Mouse (Mus musculus): Measurements from ENCODE around the gene Cyfip2. TPM values are rescaled to one million over a fixed set of nuclear protein-coding genes. Genes with fewer than 3 reads are reported as not detected.

The Cyfip2 gene
- polyA plus RNA-seq, 1 experiment from 2014 or later, result 3.4 TPM

GRCm38 (mm10) chr11:46202547-46202887 lies 110.1 kb downstream of the Cyfip2 start:
- peak; percentile 72 for DNase-seq (ENCODE audit: low spot score)
- TF ChIP-seq EP300 (IDR thresholded peaks at IDR 0.05), result peak; percentile 41; the same call in 1 of the 2 replicates
- no peak for TF ChIP-seq CTCF (IDR thresholded peaks at IDR 0.05)
- Histone ChIP-seq H3K4me2 (replicated peaks; ENCODE audit: low read depth, low read length) (0 out of 2 replicates have a peak overlapping the region, but pooled peaks have one; percentile 8), H3K4me1 (ENCODE audit: insufficient read depth, low read depth, low read length) (0 out of 2 replicates have a peak, but pooled peaks cover 5% of the 10 kb centered on the region), H3K27ac (ENCODE audit: low read length) (no peak overlapping the region), H3K4me3 (ENCODE audit: low read depth, low read length) (no peak overlapping the region), H3K9me3 (ENCODE audit: low read length) (no peaks in the 10 kb centered on the region), H3K27me3 (replicated peaks; ENCODE audit: insufficient read depth, low read length) (no peaks in the 10 kb centered on the region), H3K36me3 (ENCODE audit: insufficient read depth, low read length) (no peaks in the 10 kb centered on the region), H3K9ac (replicated peaks; ENCODE audit: low read depth) (no peak overlapping the region)
- WGBS, result 23% methylated on average over 10 of the region's 10 CpGs
- peak; percentile 69 for ATAC-seq

- 0 out of 2 replicates have a peak overlapping the region, but pooled peaks have one; percentile 8 for H3K4me2 ChIP-seq (replicated peaks; ENCODE audit: low read depth, low read length)
- H3K9ac ChIP-seq (replicated peaks; ENCODE audit: low read depth), result 0 out of 2 replicates have a peak overlapping the region, but pooled peaks have one; percentile 1
- DNase-seq (ENCODE audit: low spot score) (no peak), ATAC-seq (no peak)
- 41% methylated on average over 20 of the region's 20 CpGs for WGBS
- no peak for TF ChIP-seq EP300 (IDR thresholded peaks at IDR 0.05)
- TF ChIP-seq CTCF (IDR thresholded peaks at IDR 0.05), result no peak
- H3K9me3 ChIP-seq (ENCODE audit: low read length), result no peaks in the 10 kb centered on the region
- H3K27me3 ChIP-seq (replicated peaks; ENCODE audit: insufficient read depth, low read length), result no peaks in the 10 kb centered on the region
- no peak overlapping the region for H3K27ac ChIP-seq (ENCODE audit: low read length)
- 0 out of 2 replicates have a peak, but pooled peaks cover 5% of the 10 kb centered on the region for H3K4me1 ChIP-seq (ENCODE audit: insufficient read depth, low read depth, low read length)
- no peak overlapping the region for H3K4me3 ChIP-seq (ENCODE audit: low read depth, low read length)
- H3K36me3 ChIP-seq (ENCODE audit: insufficient read depth, low read length), result no peaks in the 10 kb centered on the region
Measured at GRCm38 (mm10) chr11:46201636-46202546, 110.8 kb downstream of the Cyfip2 start.

GRCm38 (mm10) chr11:46200664-46201063 lies 112.0 kb downstream of the Cyfip2 start:
- Histone ChIP-seq H3K9ac (replicated peaks; ENCODE audit: low read depth) (no peak overlapping the region), H3K9me3 (ENCODE audit: low read length) (no peaks in the 10 kb centered on the region), H3K27me3 (replicated peaks; ENCODE audit: insufficient read depth, low read length) (no peaks in the 10 kb centered on the region), H3K36me3 (ENCODE audit: insufficient read depth, low read length) (no peaks in the 10 kb centered on the region), H3K27ac (ENCODE audit: low read length) (no peak overlapping the region), H3K4me3 (ENCODE audit: low read depth, low read length) (no peak overlapping the region), H3K4me2 (replicated peaks; ENCODE audit: low read depth, low read length) (no peak overlapping the region), H3K4me1 (ENCODE audit: insufficient read depth, low read depth, low read length) (0 out of 2 replicates have a peak, but pooled peaks cover 5% of the 10 kb centered on the region)
- 78% methylated on average over 11 of the region's 11 CpGs for WGBS
- DNase-seq (ENCODE audit: low spot score) (no peak), ATAC-seq (no peak)
- TF ChIP-seq EP300 (IDR thresholded peaks at IDR 0.05) (no peak), CTCF (IDR thresholded peaks at IDR 0.05) (no peak)

- ATAC-seq (no peak), DNase-seq (ENCODE audit: low spot score) (no peak)
- no peaks in the 10 kb centered on the region for H3K4me1 ChIP-seq (ENCODE audit: insufficient read depth, low read depth, low read length)
- no peak overlapping the region for H3K27ac ChIP-seq (ENCODE audit: low read length)
- no peak for TF ChIP-seq CTCF (IDR thresholded peaks at IDR 0.05)
- no peak for TF ChIP-seq EP300 (IDR thresholded peaks at IDR 0.05)
- H3K4me2 ChIP-seq (replicated peaks; ENCODE audit: low read depth, low read length), result no peak overlapping the region
- no peaks in the 10 kb centered on the region for H3K36me3 ChIP-seq (ENCODE audit: insufficient read depth, low read length)
- H3K9ac ChIP-seq (replicated peaks; ENCODE audit: low read depth), result no peak overlapping the region
- no peak overlapping the region for H3K4me3 ChIP-seq (ENCODE audit: low read depth, low read length)
- H3K9me3 ChIP-seq (ENCODE audit: low read length), result no peaks in the 10 kb centered on the region
- no peaks in the 10 kb centered on the region for H3K27me3 ChIP-seq (replicated peaks; ENCODE audit: insufficient read depth, low read length)
- WGBS, result 61% methylated on average over 4 of the region's 4 CpGs
Measured at GRCm38 (mm10) chr11:46194175-46194574, 118.5 kb downstream of the Cyfip2 start.

- Histone ChIP-seq H3K4me2 (replicated peaks; ENCODE audit: low read depth, low read length) (no peak overlapping the region), H3K27ac (ENCODE audit: low read length) (no peak overlapping the region), H3K4me3 (ENCODE audit: low read depth, low read length) (no peak overlapping the region), H3K27me3 (replicated peaks; ENCODE audit: insufficient read depth, low read length) (no peaks in the 10 kb centered on the region), H3K4me1 (ENCODE audit: insufficient read depth, low read depth, low read length) (no peaks in the 10 kb centered on the region), H3K36me3 (ENCODE audit: insufficient read depth, low read length) (no peaks in the 10 kb centered on the region), H3K9ac (replicated peaks; ENCODE audit: low read depth) (no peak overlapping the region), H3K9me3 (ENCODE audit: low read length) (no peaks in the 10 kb centered on the region)
- peak; percentile 48 for DNase-seq (ENCODE audit: low spot score)
- 62% methylated on average over 2 of the region's 2 CpGs for WGBS
- TF ChIP-seq EP300 (IDR thresholded peaks at IDR 0.05), result no peak
- no peak for TF ChIP-seq CTCF (IDR thresholded peaks at IDR 0.05)
- 0 out of 2 replicates have a peak, but pooled peaks have one; percentile 19 for ATAC-seq
Measured at GRCm38 (mm10) chr11:46188283-46188682, 124.4 kb downstream of the Cyfip2 start.

- no peak for TF ChIP-seq EP300 (IDR thresholded peaks at IDR 0.05)
- no peak for TF ChIP-seq CTCF (IDR thresholded peaks at IDR 0.05)
- H3K27ac ChIP-seq (ENCODE audit: low read length), result no peak overlapping the region
- H3K27me3 ChIP-seq (replicated peaks; ENCODE audit: insufficient read depth, low read length), result no peaks in the 10 kb centered on the region
- no peaks in the 10 kb centered on the region for H3K36me3 ChIP-seq (ENCODE audit: insufficient read depth, low read length)
- ATAC-seq, result no peak
- H3K4me3 ChIP-seq (ENCODE audit: low read depth, low read length), result no peak overlapping the region
- no peaks in the 10 kb centered on the region for H3K9me3 ChIP-seq (ENCODE audit: low read length)
- H3K4me1 ChIP-seq (ENCODE audit: insufficient read depth, low read depth, low read length), result no peaks in the 10 kb centered on the region
- H3K4me2 ChIP-seq (replicated peaks; ENCODE audit: low read depth, low read length), result no peak overlapping the region
- WGBS, result 33% methylated on average over 4 of the region's 4 CpGs
- DNase-seq (ENCODE audit: low spot score), result no peak
- no peak overlapping the region for H3K9ac ChIP-seq (replicated peaks; ENCODE audit: low read depth)
Measured at GRCm38 (mm10) chr11:46185486-46185885, 127.2 kb downstream of the Cyfip2 start.
